Mouse (Mus musculus) kidney, adult 9 months (tissue): ENCODE data around the gene Gm13889.
A peak's percentile ranks its signal among the peaks of the same experiment; 100 is the strongest.

ENCODE experiments used
- DNase-seq: peaks from one replicate; pipeline ENCODE4 v3.0.0; 2022

Gm13889 gene

GRCm38 (mm10) chr2:93956908-93957784 lies at the start of gene Gm13889:
TSS of gene Gm13889 (minus strand) at chr2:93957201.
- peak; percentile 76 for DNase-seq

GRCm38 (mm10) chr2:94002331-94002730 lies 45.3 kb upstream of the Gm13889 start:
- peak; percentile 85 for DNase-seq

- no peak for DNase-seq
Measured at GRCm38 (mm10) chr2:94001918-94002317, 44.9 kb upstream of the Gm13889 start.

GRCm38 (mm10) chr2:94001411-94001810 lies 44.4 kb upstream of the Gm13889 start:
- peak; percentile 43 for DNase-seq

GRCm38 (mm10) chr2:93996254-93996653 lies 39.3 kb upstream of the Gm13889 start, which contains the start of gene Gm27027:
TSS of gene Gm27027 (minus strand) at chr2:93996354.
- DNase-seq: no peak

GRCm38 (mm10) chr2:93992810-93993209 lies 35.8 kb upstream of the Gm13889 start:
- DNase-seq: no peak

GRCm38 (mm10) chr2:93992259-93992658 lies 35.3 kb upstream of the Gm13889 start:
- peak; percentile 76 for DNase-seq

GRCm38 (mm10) chr2:93991336-93991735 lies 34.3 kb upstream of the Gm13889 start:
- no peak for DNase-seq

GRCm38 (mm10) chr2:93988440-93988839 lies 31.4 kb upstream of the Gm13889 start:
- DNase-seq: no peak

GRCm38 (mm10) chr2:93982457-93983235 lies 25.6 kb upstream of the Gm13889 start:
- DNase-seq: no peak

GRCm38 (mm10) chr2:93979249-93980120 lies 22.5 kb upstream of the Gm13889 start:
- no peak for DNase-seq

- peak; percentile 50 for DNase-seq
Measured at GRCm38 (mm10) chr2:93976436-93977252, 19.6 kb upstream of the Gm13889 start.

GRCm38 (mm10) chr2:93975526-93976435 lies 18.8 kb upstream of the Gm13889 start:
- no peak for DNase-seq

GRCm38 (mm10) chr2:93975041-93975440 lies 18.0 kb upstream of the Gm13889 start:
- no peak for DNase-seq

GRCm38 (mm10) chr2:93971647-93972046 lies 14.6 kb upstream of the Gm13889 start:
- DNase-seq: no peak

- DNase-seq: no peak
Measured at GRCm38 (mm10) chr2:93964494-93965160, 7.6 kb upstream of the Gm13889 start.

GRCm38 (mm10) chr2:93963802-93964201 lies 6.8 kb upstream of the Gm13889 start:
- no peak for DNase-seq

GRCm38 (mm10) chr2:93961716-93962115 lies 4.7 kb upstream of the Gm13889 start:
- DNase-seq: peak; percentile 67

- DNase-seq: no peak
Measured at GRCm38 (mm10) chr2:93959346-93959745, 2.3 kb upstream of the Gm13889 start.

GRCm38 (mm10) chr2:93958216-93958615 lies 1.2 kb upstream of the Gm13889 start:
- no peak for DNase-seq
